Mouse (Mus musculus): ENCODE measurements around the gene Usp8. TPM values are rescaled to one million over a fixed set of nuclear protein-coding genes. Genes with fewer than 3 reads are reported as not detected.

The Usp8 gene
- polyA plus RNA-seq (2014; fragmentation: Nextera tagmentation; extraction: Ambion mirVana) = 28.7 and 39.3 TPM in 2 replicates

DNA sequence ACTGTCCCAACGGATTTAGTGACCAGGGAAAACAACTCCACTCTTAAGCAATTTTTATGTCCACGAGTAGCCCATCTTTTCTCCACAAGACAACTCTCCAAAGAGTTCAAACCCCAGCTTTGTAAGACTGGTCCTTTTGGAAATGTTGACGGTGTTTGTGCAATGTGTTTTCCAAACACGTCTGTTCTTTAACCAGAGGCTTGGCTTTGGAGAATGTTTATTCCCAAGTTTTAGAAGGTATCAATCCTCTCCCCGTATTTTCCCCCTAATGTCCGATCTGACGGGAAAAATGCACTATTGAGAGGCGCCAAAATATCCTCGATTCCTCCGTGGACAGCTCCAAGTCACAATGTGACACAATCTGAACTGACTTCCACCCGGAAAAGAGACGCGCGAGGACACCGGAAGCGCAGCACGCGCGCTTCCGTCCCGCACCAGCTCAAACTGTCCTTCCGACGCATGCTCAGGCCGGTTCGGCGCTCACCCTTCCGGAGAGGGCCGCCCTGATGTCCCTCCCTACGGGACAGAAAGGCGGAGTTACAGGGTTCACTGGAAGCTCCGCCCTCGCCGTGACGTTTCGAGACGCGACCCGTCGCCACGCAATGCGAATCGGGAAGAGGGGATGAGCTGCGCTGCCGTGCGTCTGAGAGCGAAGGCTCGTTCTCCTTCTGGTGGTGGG lies at the start of gene Usp8:
Gene Usp8, plus strand, starts transcription at position 570 of the 679 bp plus-strand sequence.
- 3% methylated on average over 43 of the region's 47 CpGs for WGBS
- no peaks in the 10 kb centered on the region for H3K27me3 ChIP-seq (ENCODE audit: control insufficient read depth, insufficient read depth, low read length)
- H3K4me2 ChIP-seq (ENCODE audit: low read depth, low read length) = peak within 1 kb of the TSS; percentile 83
- peak within 1 kb of the TSS; percentile 76 for H3K9ac ChIP-seq (replicated peaks; ENCODE audit: low read depth, low read length)
- peak within 1 kb of the TSS; percentile 83 for H3K4me3 ChIP-seq (ENCODE audit: low read depth, low read length)
- H3K9me3 ChIP-seq (ENCODE audit: control insufficient read depth, low read length) = no peaks in the 10 kb centered on the region
- ATAC-seq (ENCODE audit: low read depth) = peak; percentile 100
- H3K36me3 ChIP-seq (ENCODE audit: control insufficient read depth, insufficient read depth, low read length) = no peaks in the 10 kb centered on the region
- peaks cover 9% of the 10 kb centered on the region for H3K4me1 ChIP-seq (ENCODE audit: control insufficient read depth, insufficient read depth, low read length)
- H3K27ac ChIP-seq (ENCODE audit: low read depth, low read length) = peak within 1 kb of the TSS; percentile 83

GRCm38 (mm10) chr2:126663481-126663880 lies 43.6 kb upstream of the Usp8 start:
- Histone ChIP-seq H3K9ac (replicated peaks; ENCODE audit: low read depth, low read length) (no peak overlapping the region), H3K9me3 (ENCODE audit: control insufficient read depth, low read length) (no peaks in the 10 kb centered on the region), H3K27me3 (ENCODE audit: control insufficient read depth, insufficient read depth, low read length) (no peaks in the 10 kb centered on the region), H3K4me1 (ENCODE audit: control insufficient read depth, insufficient read depth, low read length) (no peaks in the 10 kb centered on the region), H3K36me3 (ENCODE audit: control insufficient read depth, insufficient read depth, low read length) (no peaks in the 10 kb centered on the region), H3K4me3 (ENCODE audit: low read depth, low read length) (no peak overlapping the region), H3K27ac (ENCODE audit: low read depth, low read length) (no peak overlapping the region), H3K4me2 (ENCODE audit: low read depth, low read length) (no peak overlapping the region)
- no peak for ATAC-seq (ENCODE audit: low read depth)
- 64% methylated on average over 4 of the region's 4 CpGs for WGBS

DNA sequence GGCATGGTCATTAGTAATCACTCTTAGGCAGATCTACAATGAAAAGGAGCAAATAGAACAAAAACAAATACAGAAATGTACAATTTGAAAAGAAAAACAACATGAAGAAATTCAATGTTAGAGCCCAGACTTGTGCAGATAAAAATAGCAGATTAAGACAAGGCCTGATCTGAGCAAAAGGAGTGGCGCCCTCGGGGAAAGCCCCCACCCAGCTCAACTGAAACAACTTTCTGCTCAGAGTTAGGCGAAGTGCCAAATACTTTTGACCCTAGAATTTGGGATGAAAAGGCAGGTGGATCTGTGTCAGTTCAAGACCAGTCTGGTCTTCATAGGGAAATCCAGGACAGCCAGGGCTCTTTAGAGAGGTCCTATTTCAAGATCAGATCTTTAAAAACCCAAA lies 41.1 kb upstream of the Usp8 start:
- H3K9me3 ChIP-seq (ENCODE audit: control insufficient read depth, low read length) = no peaks in the 10 kb centered on the region
- no peaks in the 10 kb centered on the region for H3K27me3 ChIP-seq (ENCODE audit: control insufficient read depth, insufficient read depth, low read length)
- no peak for ATAC-seq (ENCODE audit: low read depth)
- no peak overlapping the region for H3K4me3 ChIP-seq (ENCODE audit: low read depth, low read length)
- no peak overlapping the region for H3K27ac ChIP-seq (ENCODE audit: low read depth, low read length)
- H3K4me1 ChIP-seq (ENCODE audit: control insufficient read depth, insufficient read depth, low read length) = no peaks in the 10 kb centered on the region
- H3K36me3 ChIP-seq (ENCODE audit: control insufficient read depth, insufficient read depth, low read length) = no peaks in the 10 kb centered on the region
- no peak overlapping the region for H3K9ac ChIP-seq (replicated peaks; ENCODE audit: low read depth, low read length)
- no peak overlapping the region for H3K4me2 ChIP-seq (ENCODE audit: low read depth, low read length)
- WGBS = 96% methylated on average over 3 of the region's 3 CpGs

GRCm38 (mm10) chr2:126668621-126669252 lies 38.4 kb upstream of the Usp8 start:
- 96% methylated on average over 5 of the region's 5 CpGs for WGBS
- peaks cover 16% of the 10 kb centered on the region for H3K4me1 ChIP-seq (ENCODE audit: control insufficient read depth, insufficient read depth, low read length)
- H3K9me3 ChIP-seq (ENCODE audit: control insufficient read depth, low read length) = no peaks in the 10 kb centered on the region
- no peak overlapping the region for H3K4me2 ChIP-seq (ENCODE audit: low read depth, low read length)
- no peak for ATAC-seq (ENCODE audit: low read depth)
- no peak overlapping the region for H3K9ac ChIP-seq (replicated peaks; ENCODE audit: low read depth, low read length)
- no peaks in the 10 kb centered on the region for H3K36me3 ChIP-seq (ENCODE audit: control insufficient read depth, insufficient read depth, low read length)
- no peak overlapping the region for H3K27ac ChIP-seq (ENCODE audit: low read depth, low read length)
- H3K4me3 ChIP-seq (ENCODE audit: low read depth, low read length) = no peak overlapping the region
- no peaks in the 10 kb centered on the region for H3K27me3 ChIP-seq (ENCODE audit: control insufficient read depth, insufficient read depth, low read length)

DNA sequence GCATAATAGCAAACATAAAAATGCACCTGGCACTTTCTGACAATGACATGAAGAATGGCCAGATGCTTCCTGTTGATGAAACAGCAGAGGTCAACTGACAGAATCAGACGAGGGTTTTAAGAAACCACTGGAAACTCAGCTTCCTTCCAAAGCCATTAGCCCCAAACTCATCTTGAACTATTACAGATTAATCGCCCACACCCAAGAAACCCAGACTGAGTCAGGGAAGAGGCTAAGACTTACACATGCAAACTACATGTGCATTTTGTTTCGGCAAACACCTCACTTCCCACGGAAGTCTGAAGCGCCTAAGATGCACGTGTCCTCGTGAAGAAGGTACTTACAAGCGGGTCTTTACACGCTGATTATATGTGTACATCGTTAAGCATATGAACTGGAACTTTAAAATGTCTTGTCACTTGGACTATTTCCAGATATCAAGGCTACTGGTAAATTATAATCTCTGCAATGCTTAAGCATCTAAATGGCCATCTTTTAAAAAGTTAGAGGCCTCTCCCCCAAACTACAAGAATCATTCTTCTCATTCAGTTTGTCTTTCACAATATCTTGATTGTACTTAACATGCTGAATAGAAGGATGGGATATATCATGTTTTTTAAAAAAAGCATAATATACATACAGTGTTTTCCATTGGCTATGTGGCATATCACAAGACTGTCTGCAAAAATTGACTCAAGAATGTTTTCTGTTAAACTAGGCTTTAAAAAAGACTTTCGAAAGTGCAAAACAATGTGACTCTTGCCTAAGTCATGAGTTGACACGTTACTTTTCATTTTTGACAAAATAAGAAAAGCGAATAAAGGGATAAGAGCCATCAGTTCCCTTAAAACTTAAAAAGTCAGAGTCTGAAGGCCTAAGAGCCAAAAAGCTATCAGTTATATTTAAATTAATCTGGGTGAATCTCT lies 33.5 kb upstream of the Usp8 start:
- H3K4me3 ChIP-seq (ENCODE audit: low read depth, low read length) = peak overlapping the region; percentile 90
- peaks cover 32% of the 10 kb centered on the region for H3K4me1 ChIP-seq (ENCODE audit: control insufficient read depth, insufficient read depth, low read length)
- no peaks in the 10 kb centered on the region; the same call in 1 of the 2 replicates for H3K27me3 ChIP-seq (ENCODE audit: control insufficient read depth, insufficient read depth, low read length)
- no peak overlapping the region for H3K27ac ChIP-seq (ENCODE audit: low read depth, low read length)
- H3K9ac ChIP-seq (replicated peaks; ENCODE audit: low read depth, low read length) = peak overlapping the region; percentile 98
- H3K4me2 ChIP-seq (ENCODE audit: low read depth, low read length) = peak overlapping the region; percentile 86
- no peaks in the 10 kb centered on the region for H3K36me3 ChIP-seq (ENCODE audit: control insufficient read depth, insufficient read depth, low read length)
- 71% methylated on average over 13 of the region's 13 CpGs for WGBS
- ATAC-seq (ENCODE audit: low read depth) = no peak
- no peaks in the 10 kb centered on the region for H3K9me3 ChIP-seq (ENCODE audit: control insufficient read depth, low read length)

DNA sequence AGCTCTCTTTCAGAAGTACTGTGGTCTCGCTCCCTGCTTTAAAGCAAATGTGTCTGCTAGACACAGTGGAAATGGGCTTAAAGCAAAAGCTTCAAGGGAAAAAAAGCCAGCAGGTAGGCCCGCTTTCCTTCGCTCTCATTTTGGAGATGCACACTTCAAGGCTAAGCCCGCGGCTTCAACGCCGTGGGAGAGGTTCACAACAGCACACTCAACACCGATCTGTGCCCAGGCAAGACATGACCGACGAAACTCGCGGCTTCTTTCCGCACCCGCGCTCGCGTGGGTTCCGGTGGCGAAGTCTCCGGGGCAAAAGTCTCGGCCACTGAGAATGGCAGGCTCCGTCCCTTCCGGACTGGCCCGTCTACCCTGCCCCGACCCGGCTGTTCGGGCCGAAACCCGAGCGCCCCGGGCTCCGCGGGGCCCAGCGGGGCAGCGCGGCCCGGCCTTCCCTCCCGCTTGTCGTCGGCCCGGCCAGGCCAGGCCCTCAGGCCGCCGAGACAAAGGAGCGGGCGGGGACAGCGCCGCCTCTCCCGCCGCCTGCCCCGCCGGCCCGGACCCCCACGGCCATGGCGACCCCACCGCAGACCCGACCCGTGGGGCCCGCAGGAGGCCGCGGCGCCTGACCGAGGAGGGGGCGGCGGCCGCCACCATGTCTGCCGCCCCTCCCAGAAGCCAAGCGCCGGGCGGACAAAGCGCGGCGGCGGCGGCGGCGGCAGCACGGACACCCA lies 32.5 kb upstream of the Usp8 start:
- H3K4me1 ChIP-seq (ENCODE audit: control insufficient read depth, insufficient read depth, low read length) = peaks cover 32% of the 10 kb centered on the region
- under 1% methylated on average over 60 of the region's 77 CpGs for WGBS
- peak overlapping the region; percentile 98 for H3K9ac ChIP-seq (replicated peaks; ENCODE audit: low read depth, low read length)
- ATAC-seq (ENCODE audit: low read depth) = peak; percentile 57
- peak overlapping the region; percentile 100 for H3K27ac ChIP-seq (ENCODE audit: low read depth, low read length)
- H3K4me3 ChIP-seq (ENCODE audit: low read depth, low read length) = peak overlapping the region; percentile 90
- no peaks in the 10 kb centered on the region for H3K36me3 ChIP-seq (ENCODE audit: control insufficient read depth, insufficient read depth, low read length)
- no peaks in the 10 kb centered on the region for H3K9me3 ChIP-seq (ENCODE audit: control insufficient read depth, low read length)
- H3K4me2 ChIP-seq (ENCODE audit: low read depth, low read length) = peak overlapping the region; percentile 86
- no peaks in the 10 kb centered on the region; the same call in 1 of the 2 replicates for H3K27me3 ChIP-seq (ENCODE audit: control insufficient read depth, insufficient read depth, low read length)

DNA sequence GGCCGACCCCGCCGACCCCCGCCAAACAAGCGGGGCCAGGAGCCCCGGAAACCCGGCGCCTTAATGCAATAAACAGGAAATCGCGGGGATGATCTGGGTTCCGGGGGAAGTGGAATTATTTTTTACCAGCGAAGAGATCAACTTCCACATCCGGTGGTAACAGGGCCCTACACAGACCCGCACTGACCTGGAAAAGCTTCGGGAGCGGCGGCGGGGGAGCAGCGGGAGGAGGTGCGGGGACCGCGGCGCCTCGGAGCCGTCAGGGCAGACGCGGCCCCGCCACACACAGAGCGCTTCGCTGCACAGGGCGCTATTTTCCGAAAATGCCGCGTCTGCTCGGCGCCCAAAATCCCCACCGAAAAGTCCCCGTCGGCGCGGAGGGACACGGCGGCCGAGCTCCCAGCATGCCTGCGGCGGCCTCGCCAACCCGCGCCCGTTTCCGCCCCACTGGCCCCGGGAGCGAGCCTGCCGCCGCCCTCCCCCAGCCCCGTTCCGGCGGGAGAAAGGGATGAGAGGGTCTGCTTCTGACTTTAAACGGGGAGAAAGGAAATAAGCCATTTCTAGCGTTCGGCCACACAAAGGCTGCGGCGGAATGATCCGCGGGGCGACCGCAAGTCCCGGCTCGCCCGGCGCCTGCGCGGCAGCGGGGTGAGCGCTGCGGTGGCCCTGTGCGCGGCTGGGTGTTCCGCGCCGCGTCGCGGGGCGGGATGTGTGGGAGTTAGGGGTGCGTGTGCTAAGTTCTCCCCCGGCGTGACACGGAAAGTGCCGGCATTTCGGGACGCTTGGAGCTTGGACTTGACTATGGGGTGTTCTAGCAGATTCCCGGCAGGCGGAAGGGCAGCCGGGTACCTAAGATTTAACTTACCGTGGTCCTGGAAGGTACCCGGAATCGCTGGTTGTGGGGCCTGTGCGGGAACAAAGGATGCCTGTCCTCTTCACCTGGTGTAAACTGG lies 31.7 kb upstream of the Usp8 start:
- Histone ChIP-seq H3K4me2 (ENCODE audit: low read depth, low read length) (peak overlapping the region; percentile 86), H3K27ac (ENCODE audit: low read depth, low read length) (peak overlapping the region; percentile 100), H3K27me3 (ENCODE audit: control insufficient read depth, insufficient read depth, low read length) (no peaks in the 10 kb centered on the region; the same call in 1 of the 2 replicates), H3K9me3 (ENCODE audit: control insufficient read depth, low read length) (no peaks in the 10 kb centered on the region), H3K36me3 (ENCODE audit: control insufficient read depth, insufficient read depth, low read length) (no peaks in the 10 kb centered on the region), H3K4me1 (ENCODE audit: control insufficient read depth, insufficient read depth, low read length) (peaks cover 32% of the 10 kb centered on the region), H3K4me3 (ENCODE audit: low read depth, low read length) (peak overlapping the region; percentile 90), H3K9ac (replicated peaks; ENCODE audit: low read depth, low read length) (peak overlapping the region; percentile 98)
- WGBS = 0% methylated on average over 74 of the region's 99 CpGs
- ATAC-seq (ENCODE audit: low read depth) = peak; percentile 95

DNA sequence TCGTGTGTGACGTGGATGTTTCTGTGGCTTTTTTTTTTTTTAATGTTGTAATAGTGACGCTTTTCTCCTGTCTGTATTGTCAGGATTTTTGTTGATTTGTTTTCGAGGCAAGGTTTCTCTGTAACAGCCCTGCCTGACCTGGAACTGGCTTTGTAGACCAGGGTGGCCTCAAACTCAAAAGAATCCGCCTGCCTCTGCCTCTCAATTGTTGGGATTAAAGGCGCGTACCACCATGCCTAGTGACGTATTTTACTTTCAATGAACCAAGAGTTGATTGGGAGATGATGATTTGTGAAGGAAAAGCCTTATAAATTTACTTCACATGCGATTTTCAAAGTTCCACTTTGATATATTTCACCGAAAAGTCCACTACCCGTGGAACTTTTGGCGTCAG lies 31.0 kb upstream of the Usp8 start, which contains the start of gene Gabpb1:
Gene Gabpb1, minus strand, starts transcription at position 216 of the 394 bp plus-strand sequence.
- peak within 1 kb of the TSS; percentile 98 for H3K9ac ChIP-seq (replicated peaks; ENCODE audit: low read depth, low read length)
- 25% methylated on average over 12 of the region's 12 CpGs for WGBS
- peak within 1 kb of the TSS; percentile 100 for H3K27ac ChIP-seq (ENCODE audit: low read depth, low read length)
- H3K27me3 ChIP-seq (ENCODE audit: control insufficient read depth, insufficient read depth, low read length) = no peaks in the 10 kb centered on the region; the same call in 1 of the 2 replicates
- H3K4me2 ChIP-seq (ENCODE audit: low read depth, low read length) = peak within 1 kb of the TSS; percentile 86
- peak within 1 kb of the TSS; percentile 90 for H3K4me3 ChIP-seq (ENCODE audit: low read depth, low read length)
- H3K4me1 ChIP-seq (ENCODE audit: control insufficient read depth, insufficient read depth, low read length) = peaks cover 32% of the 10 kb centered on the region
- H3K36me3 ChIP-seq (ENCODE audit: control insufficient read depth, insufficient read depth, low read length) = no peaks in the 10 kb centered on the region
- ATAC-seq (ENCODE audit: low read depth) = no peak
- no peaks in the 10 kb centered on the region for H3K9me3 ChIP-seq (ENCODE audit: control insufficient read depth, low read length)
